Mouse (Mus musculus): ENCODE results near the gene Pafah2. TPM values are rescaled to one million over a fixed set of nuclear protein-coding genes. Genes with fewer than 3 reads are reported as not detected.

Gene Pafah2
- polyA plus RNA-seq, 1 experiment from 2014 or later: 9.5 TPM

DNA sequence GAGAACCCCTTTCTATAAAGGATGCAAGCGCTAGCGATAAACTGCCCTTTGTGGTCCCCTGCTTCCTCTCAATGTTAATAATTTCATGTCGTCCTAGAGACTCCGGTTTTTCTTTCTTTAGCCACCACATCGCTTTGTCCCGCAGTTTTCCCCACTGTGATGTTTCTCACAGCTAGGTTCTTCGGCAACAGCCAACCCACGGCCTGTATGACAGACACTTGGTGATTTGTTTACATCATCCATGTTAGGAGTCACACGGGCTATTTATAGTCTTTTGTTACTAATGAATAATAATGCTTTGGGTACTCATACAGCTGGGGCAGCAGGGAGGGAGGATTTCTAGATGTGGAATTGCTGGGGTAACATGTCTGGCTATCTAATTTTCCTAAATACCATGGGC lies 55.4 kb downstream of the Pafah2 start:
- WGBS: 73% methylated on average over 9 of the region's 9 CpGs
- H3K9ac ChIP-seq (ENCODE audit: low read length): no peak overlapping the region
- H3K4me2 ChIP-seq (ENCODE audit: low read depth, severe bottlenecking): no peak overlapping the region
- H3K36me3 ChIP-seq (ENCODE audit: control insufficient read depth, insufficient read depth, low read length): no peaks in the 10 kb centered on the region
- peaks cover 12% of the 10 kb centered on the region for H3K27me3 ChIP-seq (ENCODE audit: control insufficient read depth, insufficient read depth, low read length)
- DNase-seq (ENCODE audit: low spot score) (no peak), ATAC-seq (ENCODE audit: insufficient number of reproducible peaks, low FRiP score, low TSS enrichment, low read depth) (no peak)
- H3K9me3 ChIP-seq (ENCODE audit: control insufficient read depth, low read length): no peaks in the 10 kb centered on the region
- H3K4me1 ChIP-seq (ENCODE audit: control insufficient read depth, insufficient read depth, low read length): peaks cover 9% of the 10 kb centered on the region
- no peak overlapping the region for H3K4me3 ChIP-seq (ENCODE audit: low read depth, low read length)
- H3K27ac ChIP-seq (replicated peaks; ENCODE audit: low read depth, low read length): no peak overlapping the region

DNA sequence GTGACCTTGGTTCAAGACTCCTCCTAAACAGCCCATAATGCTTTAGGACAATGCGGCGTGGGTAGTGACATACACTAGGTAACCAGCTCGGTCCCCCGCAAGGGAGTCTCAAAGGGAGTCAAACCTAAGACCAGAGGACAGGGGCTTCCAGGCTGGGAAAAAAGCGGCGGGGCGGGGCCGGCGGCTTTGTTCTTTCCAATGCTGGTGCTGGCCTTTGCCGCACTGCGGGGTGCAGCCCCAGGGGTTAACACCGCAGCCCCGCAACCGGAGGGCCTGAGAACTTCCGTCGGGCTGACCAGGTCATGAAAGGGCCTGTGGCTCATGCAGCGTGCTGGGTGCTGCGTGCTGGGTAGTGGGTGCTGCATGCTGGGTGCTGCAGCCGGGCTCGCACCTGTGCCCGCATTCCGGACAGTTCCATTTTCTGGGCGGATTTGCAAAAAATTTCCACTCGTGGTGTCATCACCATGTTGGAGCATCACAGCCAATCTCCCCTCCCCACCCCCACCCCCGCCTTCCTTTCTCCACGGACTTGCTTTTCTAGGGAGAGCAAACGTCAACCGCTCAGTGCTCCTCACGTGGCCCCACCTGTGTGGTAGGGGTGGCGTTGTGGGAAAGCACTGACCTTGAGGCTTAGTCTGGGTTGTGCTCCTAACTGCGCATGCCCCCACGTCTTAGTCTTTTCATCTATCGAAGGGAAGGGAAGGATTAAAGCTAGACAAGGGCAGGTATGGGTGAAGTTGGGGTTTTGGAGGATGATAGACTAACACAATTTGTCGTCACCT lies 57.7 kb downstream of the Pafah2 start:
- H3K9me3 ChIP-seq (ENCODE audit: control insufficient read depth, low read length): no peaks in the 10 kb centered on the region
- DNase-seq (ENCODE audit: low spot score): no peak
- H3K4me2 ChIP-seq (ENCODE audit: low read depth, severe bottlenecking): no peak overlapping the region
- H3K9ac ChIP-seq (ENCODE audit: low read length): no peak overlapping the region
- no peak overlapping the region for H3K27ac ChIP-seq (replicated peaks; ENCODE audit: low read depth, low read length)
- WGBS: 25% methylated on average over 34 of the region's 34 CpGs
- H3K36me3 ChIP-seq (ENCODE audit: control insufficient read depth, insufficient read depth, low read length): no peaks in the 10 kb centered on the region
- H3K27me3 ChIP-seq (ENCODE audit: control insufficient read depth, insufficient read depth, low read length): peaks cover 10% of the 10 kb centered on the region
- peaks cover 9% of the 10 kb centered on the region for H3K4me1 ChIP-seq (ENCODE audit: control insufficient read depth, insufficient read depth, low read length)
- no peak overlapping the region for H3K4me3 ChIP-seq (ENCODE audit: low read depth, low read length)
- ATAC-seq (ENCODE audit: insufficient number of reproducible peaks, low FRiP score, low TSS enrichment, low read depth): no peak

DNA sequence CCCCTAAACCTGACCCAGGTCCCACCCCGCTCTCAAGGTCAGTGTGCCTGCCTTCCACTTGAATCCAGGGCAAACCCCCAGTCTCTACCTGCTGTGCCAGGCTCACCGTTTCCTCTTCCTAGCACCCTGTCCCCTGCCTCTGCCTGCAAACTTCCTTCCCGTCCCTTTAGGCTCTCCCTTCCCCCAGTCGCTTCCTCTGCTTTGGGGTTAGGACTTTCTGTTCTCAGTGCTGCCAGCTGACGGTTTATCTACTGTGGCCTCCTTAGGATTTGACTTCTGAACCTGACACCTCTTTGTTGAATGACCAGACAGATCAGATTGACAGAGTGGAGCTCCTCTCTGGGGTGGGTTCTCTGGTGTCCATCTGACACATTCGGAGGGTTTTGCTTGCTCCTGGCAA lies 59.2 kb downstream of the Pafah2 start:
- Histone ChIP-seq H3K4me1 (ENCODE audit: control insufficient read depth, insufficient read depth, low read length) (peaks cover 5% of the 10 kb centered on the region), H3K27me3 (ENCODE audit: control insufficient read depth, insufficient read depth, low read length) (peaks cover 10% of the 10 kb centered on the region), H3K4me3 (ENCODE audit: low read depth, low read length) (no peak overlapping the region), H3K9me3 (ENCODE audit: control insufficient read depth, low read length) (no peaks in the 10 kb centered on the region), H3K36me3 (ENCODE audit: control insufficient read depth, insufficient read depth, low read length) (no peaks in the 10 kb centered on the region), H3K27ac (replicated peaks; ENCODE audit: low read depth, low read length) (no peak overlapping the region), H3K4me2 (ENCODE audit: low read depth, severe bottlenecking) (no peak overlapping the region), H3K9ac (ENCODE audit: low read length) (no peak overlapping the region)
- 39% methylated on average over 6 of the region's 6 CpGs for WGBS
- DNase-seq (ENCODE audit: low spot score): no peak
- ATAC-seq (ENCODE audit: insufficient number of reproducible peaks, low FRiP score, low TSS enrichment, low read depth): no peak

DNA sequence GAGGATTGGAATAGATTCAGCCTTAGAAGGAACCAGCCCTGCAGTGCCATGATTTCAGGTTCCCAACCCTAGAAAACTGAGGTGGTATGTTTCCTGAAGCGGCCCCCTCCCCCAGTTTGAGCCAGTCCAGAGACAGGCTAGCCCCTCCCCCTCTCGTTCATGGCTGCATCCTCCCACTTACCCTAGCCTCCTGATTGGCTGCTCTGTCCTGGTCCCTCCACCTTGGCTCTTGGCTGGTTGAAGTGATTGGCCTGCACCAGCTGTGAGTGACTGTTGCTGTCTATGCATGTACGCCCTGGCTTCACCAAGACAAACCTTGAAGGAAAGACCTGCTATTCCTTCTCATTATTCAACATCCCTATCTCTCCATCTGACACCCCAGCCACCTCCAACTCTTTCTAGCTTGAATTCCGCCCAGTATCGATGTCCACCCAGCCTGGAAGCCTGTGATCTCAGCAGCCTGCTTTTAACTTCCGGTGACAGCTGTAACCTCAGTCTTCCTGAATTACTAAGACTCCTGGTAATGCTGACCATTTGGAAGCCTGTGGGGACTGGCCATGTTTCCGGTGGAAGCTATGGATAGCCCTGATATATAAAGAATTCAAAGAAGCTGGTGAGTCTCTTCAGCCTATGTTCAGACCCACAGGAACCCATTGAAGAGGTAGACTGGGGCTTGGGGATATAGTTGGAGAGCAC lies 61.2 kb downstream of the Pafah2 start:
- Histone ChIP-seq H3K9ac (ENCODE audit: low read length) (no peak overlapping the region), H3K4me2 (ENCODE audit: low read depth, severe bottlenecking) (no peak overlapping the region), H3K27ac (replicated peaks; ENCODE audit: low read depth, low read length) (no peak overlapping the region), H3K36me3 (ENCODE audit: control insufficient read depth, insufficient read depth, low read length) (no peaks in the 10 kb centered on the region), H3K27me3 (ENCODE audit: control insufficient read depth, insufficient read depth, low read length) (peaks cover 10% of the 10 kb centered on the region), H3K4me3 (ENCODE audit: low read depth, low read length) (no peak overlapping the region), H3K4me1 (ENCODE audit: control insufficient read depth, insufficient read depth, low read length) (no peaks in the 10 kb centered on the region), H3K9me3 (ENCODE audit: control insufficient read depth, low read length) (no peaks in the 10 kb centered on the region)
- 46% methylated on average over 7 of the region's 7 CpGs for WGBS
- DNase-seq (ENCODE audit: low spot score): no peak
- no peak for ATAC-seq (ENCODE audit: insufficient number of reproducible peaks, low FRiP score, low TSS enrichment, low read depth)

DNA sequence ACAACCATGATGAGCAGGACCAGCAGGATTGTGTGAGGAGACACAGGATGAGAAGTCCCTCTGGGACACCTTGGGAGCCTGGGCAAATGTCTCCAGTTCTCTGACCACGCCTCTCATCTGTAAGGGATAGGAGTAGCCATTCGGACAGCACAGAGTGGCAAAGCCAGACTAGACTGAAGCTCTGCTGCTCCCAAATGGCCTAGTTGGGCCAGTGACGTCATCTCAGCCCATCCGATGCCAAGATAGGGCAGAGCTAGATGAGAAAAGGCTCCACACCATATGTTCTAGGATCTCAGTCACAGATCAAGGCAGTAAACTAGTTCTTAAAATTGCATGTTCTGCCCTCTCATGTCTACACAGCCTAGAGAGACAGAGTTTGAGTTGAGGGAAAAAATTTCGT lies 62.7 kb downstream of the Pafah2 start:
- Histone ChIP-seq H3K9ac (ENCODE audit: low read length) (no peak overlapping the region), H3K27me3 (ENCODE audit: control insufficient read depth, insufficient read depth, low read length) (peaks cover 6% of the 10 kb centered on the region), H3K4me1 (ENCODE audit: control insufficient read depth, insufficient read depth, low read length) (no peaks in the 10 kb centered on the region), H3K36me3 (ENCODE audit: control insufficient read depth, insufficient read depth, low read length) (no peaks in the 10 kb centered on the region), H3K4me2 (ENCODE audit: low read depth, severe bottlenecking) (no peak overlapping the region), H3K27ac (replicated peaks; ENCODE audit: low read depth, low read length) (no peak overlapping the region), H3K9me3 (ENCODE audit: control insufficient read depth, low read length) (no peaks in the 10 kb centered on the region), H3K4me3 (ENCODE audit: low read depth, low read length) (no peak overlapping the region)
- 79% methylated on average over 5 of the region's 5 CpGs for WGBS
- ATAC-seq (ENCODE audit: insufficient number of reproducible peaks, low FRiP score, low TSS enrichment, low read depth) (no peak), DNase-seq (ENCODE audit: low spot score) (no peak)

DNA sequence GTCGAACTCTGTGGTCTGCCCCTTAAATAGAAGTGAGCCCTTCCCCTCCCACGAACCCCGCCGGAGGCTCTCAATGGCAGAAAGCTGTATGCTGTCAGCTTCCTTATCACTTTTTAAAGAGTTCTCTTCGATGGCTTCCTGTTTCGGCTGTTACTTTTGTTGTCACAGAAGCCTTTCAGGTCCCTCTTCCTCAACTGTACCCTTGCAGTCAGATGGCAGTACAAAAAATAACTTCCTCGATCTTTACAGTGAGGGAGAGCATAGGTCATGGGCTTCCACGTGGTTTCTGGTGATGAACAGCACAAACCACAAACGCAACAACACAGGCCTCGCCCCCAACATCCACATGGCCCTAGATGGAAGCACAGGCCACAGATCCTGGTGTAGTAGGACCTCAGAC lies 64.2 kb downstream of the Pafah2 start:
- WGBS: 86% methylated on average over 10 of the region's 10 CpGs
- no peak for ATAC-seq (ENCODE audit: insufficient number of reproducible peaks, low FRiP score, low TSS enrichment, low read depth)
- H3K36me3 ChIP-seq (ENCODE audit: control insufficient read depth, insufficient read depth, low read length): no peaks in the 10 kb centered on the region

DNA sequence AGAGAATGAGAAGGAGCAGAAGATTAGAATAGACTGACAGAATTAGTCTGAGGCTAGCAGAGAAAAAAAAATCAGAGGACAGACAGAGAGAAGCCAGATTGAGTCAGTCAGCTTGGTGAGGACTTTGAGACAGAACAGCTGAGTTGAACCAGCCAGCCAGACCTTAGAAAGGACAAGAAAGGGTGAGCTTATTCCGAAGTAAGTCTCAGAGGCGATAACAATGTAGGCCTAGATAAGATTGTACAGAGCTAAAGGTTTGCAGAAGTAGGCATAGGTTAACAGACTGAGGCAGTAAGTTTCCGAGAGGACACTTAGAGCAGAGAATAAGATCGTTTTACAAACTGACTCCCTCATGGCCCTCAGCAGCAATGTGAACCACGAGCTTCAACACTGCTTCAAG lies 65.1 kb downstream of the Pafah2 start:
- H3K4me3 ChIP-seq (ENCODE audit: low read depth, low read length): no peak overlapping the region
- DNase-seq (ENCODE audit: low spot score) (no peak), ATAC-seq (ENCODE audit: insufficient number of reproducible peaks, low FRiP score, low TSS enrichment, low read depth) (no peak)
- no peaks in the 10 kb centered on the region for H3K27me3 ChIP-seq (ENCODE audit: control insufficient read depth, insufficient read depth, low read length)
- no peak overlapping the region for H3K9ac ChIP-seq (ENCODE audit: low read length)
- no peaks in the 10 kb centered on the region for H3K9me3 ChIP-seq (ENCODE audit: control insufficient read depth, low read length)
- no peaks in the 10 kb centered on the region for H3K36me3 ChIP-seq (ENCODE audit: control insufficient read depth, insufficient read depth, low read length)
- H3K4me1 ChIP-seq (ENCODE audit: control insufficient read depth, insufficient read depth, low read length): no peaks in the 10 kb centered on the region
- WGBS: 73% methylated on average over 5 of the region's 5 CpGs
- H3K27ac ChIP-seq (replicated peaks; ENCODE audit: low read depth, low read length): no peak overlapping the region
- H3K4me2 ChIP-seq (ENCODE audit: low read depth, severe bottlenecking): no peak overlapping the region

More for the DNA sequence above, 64.2 kb downstream of the Pafah2 start:
- Histone ChIP-seq H3K27me3 (ENCODE audit: control insufficient read depth, insufficient read depth, low read length) (no peaks in the 10 kb centered on the region), H3K4me3 (ENCODE audit: low read depth, low read length) (no peak overlapping the region), H3K27ac (replicated peaks; ENCODE audit: low read depth, low read length) (no peak overlapping the region), H3K4me2 (ENCODE audit: low read depth, severe bottlenecking) (no peak overlapping the region), H3K4me1 (ENCODE audit: control insufficient read depth, insufficient read depth, low read length) (no peaks in the 10 kb centered on the region), H3K9ac (ENCODE audit: low read length) (no peak overlapping the region), H3K9me3 (ENCODE audit: control insufficient read depth, low read length) (no peaks in the 10 kb centered on the region)
- DNase-seq (ENCODE audit: low spot score): no peak

DNA sequence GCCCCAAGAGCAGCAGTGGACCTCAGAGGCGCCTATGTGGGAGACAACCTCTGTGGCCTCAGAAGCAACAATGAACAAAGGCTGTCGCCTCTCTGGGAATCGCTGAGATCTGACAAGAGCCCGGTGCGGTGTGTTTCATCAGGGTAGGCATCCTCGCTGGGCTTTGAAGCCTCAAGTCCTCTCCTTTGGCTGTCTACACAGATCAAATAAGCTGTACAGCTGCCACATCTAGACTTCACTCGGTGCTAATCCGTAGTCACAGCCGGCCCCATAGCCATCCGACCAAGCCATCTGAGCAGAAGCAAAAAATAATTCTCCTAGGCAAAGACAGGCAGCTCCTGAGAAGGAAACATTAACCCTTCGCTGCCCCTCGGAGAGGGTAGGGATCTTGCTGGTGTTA lies 69.7 kb downstream of the Pafah2 start:
- no peak for ATAC-seq (ENCODE audit: insufficient number of reproducible peaks, low FRiP score, low TSS enrichment, low read depth)
- Histone ChIP-seq H3K4me1 (ENCODE audit: control insufficient read depth, insufficient read depth, low read length) (peaks cover 3% of the 10 kb centered on the region; the same call in 1 of the 2 replicates), H3K27ac (replicated peaks; ENCODE audit: low read depth, low read length) (no peak overlapping the region), H3K9me3 (ENCODE audit: control insufficient read depth, low read length) (no peaks in the 10 kb centered on the region), H3K4me3 (ENCODE audit: low read depth, low read length) (no peak overlapping the region), H3K4me2 (ENCODE audit: low read depth, severe bottlenecking) (no peak overlapping the region), H3K27me3 (ENCODE audit: control insufficient read depth, insufficient read depth, low read length) (no peaks in the 10 kb centered on the region), H3K9ac (ENCODE audit: low read length) (no peak overlapping the region), H3K36me3 (ENCODE audit: control insufficient read depth, insufficient read depth, low read length) (peaks cover 1% of the 10 kb centered on the region)
- DNase-seq (ENCODE audit: low spot score): no peak
- WGBS: 48% methylated on average over 12 of the region's 12 CpGs

Data from limb, embryonic 11.5 days (tissue).